Mouse (Mus musculus): ENCODE results near the gene Pemt. TPM values are rescaled to one million over a fixed set of nuclear protein-coding genes. Genes with fewer than 3 reads are reported as not detected.

The Pemt gene
- polyA plus RNA-seq, 1 experiment: 0.49 TPM

GRCm38 (mm10) chr11:59937023-59937422 is 109.3 kb downstream of the Pemt start:
- H3K4me1 ChIP-seq (ENCODE audit: control insufficient read depth): peaks cover 24% of the 10 kb centered on the region
- TF ChIP-seq TAL1 (IDR thresholded peaks at IDR 0.05; ENCODE audit: low read length) (no peak), GATA1 (IDR thresholded peaks at IDR 0.05; ENCODE audit: low read length) (no peak)
- H3K4me3 ChIP-seq (replicated peaks): no peak overlapping the region
- H3K9me3 ChIP-seq (ENCODE audit: control insufficient read depth, low read length): peaks cover 4% of the 10 kb centered on the region; the same call in 1 of the 2 replicates
- H3K27me3 ChIP-seq (ENCODE audit: control insufficient read depth): peaks cover 3% of the 10 kb centered on the region
- H3K36me3 ChIP-seq (ENCODE audit: control insufficient read depth): peaks cover 3% of the 10 kb centered on the region; the same call in 1 of the 2 replicates

GRCm38 (mm10) chr11:59933943-59934342 is 112.3 kb downstream of the Pemt start:
- no peak overlapping the region for H3K4me3 ChIP-seq (replicated peaks)
- H3K9me3 ChIP-seq (ENCODE audit: control insufficient read depth, low read length): no peaks in the 10 kb centered on the region
- H3K36me3 ChIP-seq (ENCODE audit: control insufficient read depth): no peaks in the 10 kb centered on the region
- TF ChIP-seq GATA1 (IDR thresholded peaks at IDR 0.05; ENCODE audit: low read length) (no peak), TAL1 (IDR thresholded peaks at IDR 0.05; ENCODE audit: low read length) (no peak)
- H3K27me3 ChIP-seq (ENCODE audit: control insufficient read depth): peaks cover 15% of the 10 kb centered on the region
- H3K4me1 ChIP-seq (ENCODE audit: control insufficient read depth): peaks cover 5% of the 10 kb centered on the region

GRCm38 (mm10) chr11:59932560-59933337 is 113.5 kb downstream of the Pemt start:
- peaks cover 3% of the 10 kb centered on the region for H3K4me1 ChIP-seq (ENCODE audit: control insufficient read depth)
- H3K27me3 ChIP-seq (ENCODE audit: control insufficient read depth): peaks cover 15% of the 10 kb centered on the region
- TF ChIP-seq TAL1 (IDR thresholded peaks at IDR 0.05; ENCODE audit: low read length) (no peak), GATA1 (IDR thresholded peaks at IDR 0.05; ENCODE audit: low read length) (no peak)

GRCm38 (mm10) chr11:59930031-59930430 is 116.3 kb downstream of the Pemt start:
- no peak for TF ChIP-seq TAL1 (IDR thresholded peaks at IDR 0.05; ENCODE audit: low read length)
- TF ChIP-seq GATA1 (IDR thresholded peaks at IDR 0.05; ENCODE audit: low read length): no peak
- Histone ChIP-seq H3K36me3 (ENCODE audit: control insufficient read depth) (no peaks in the 10 kb centered on the region), H3K27me3 (ENCODE audit: control insufficient read depth) (peaks cover 15% of the 10 kb centered on the region), H3K4me1 (ENCODE audit: control insufficient read depth) (no peaks in the 10 kb centered on the region), H3K9me3 (ENCODE audit: control insufficient read depth, low read length) (no peaks in the 10 kb centered on the region), H3K4me3 (replicated peaks) (no peak overlapping the region)

More at GRCm38 (mm10) chr11:59932560-59933337, 113.5 kb downstream of the Pemt start:
- H3K9me3 ChIP-seq (ENCODE audit: control insufficient read depth, low read length): no peaks in the 10 kb centered on the region
- H3K36me3 ChIP-seq (ENCODE audit: control insufficient read depth): no peaks in the 10 kb centered on the region
- no peak overlapping the region for H3K4me3 ChIP-seq (replicated peaks)

- TF ChIP-seq TAL1 (IDR thresholded peaks at IDR 0.05; ENCODE audit: low read length) (no peak), GATA1 (IDR thresholded peaks at IDR 0.05; ENCODE audit: low read length) (no peak)
- peaks cover 51% of the 10 kb centered on the region for H3K4me1 ChIP-seq (ENCODE audit: control insufficient read depth)
- H3K36me3 ChIP-seq (ENCODE audit: control insufficient read depth): no peaks in the 10 kb centered on the region
- no peaks in the 10 kb centered on the region for H3K27me3 ChIP-seq (ENCODE audit: control insufficient read depth)
- no peaks in the 10 kb centered on the region for H3K9me3 ChIP-seq (ENCODE audit: control insufficient read depth, low read length)
- H3K4me3 ChIP-seq (replicated peaks): peak overlapping the region; percentile 59
Observed at GRCm38 (mm10) chr11:59921265-59921664, 125.0 kb downstream of the Pemt start.

Other genes starting within 250 kb of the Pemt start
- 0.28 and 0.94 TPM in 2 replicates for gene Flcn, start 236.5 kb downstream of the Pemt start, polyA plus RNA-seq (2012)
- gene Nt5m, start 207.0 kb downstream of the Pemt start, polyA plus RNA-seq (2012): 0.83 and 0.99 TPM in 2 replicates
- 2.9 and 3.4 TPM in 2 replicates for gene Cops3, start 206.7 kb downstream of the Pemt start, polyA plus RNA-seq (2012)
- gene Med9, start 98.3 kb downstream of the Pemt start, polyA plus RNA-seq (2012): 4.1 and 5.4 TPM in 2 replicates
- gene Rasd1, start 81.5 kb downstream of the Pemt start, polyA plus RNA-seq (2012): not detected in 2 replicates
- gene Rai1, start 58.5 kb upstream of the Pemt start, polyA plus RNA-seq (2012): 1.9 and 2.0 TPM in 2 replicates
- 10.0 and 12.3 TPM in 2 replicates for gene Srebf1, start 176.1 kb upstream of the Pemt start, polyA plus RNA-seq (2012)